Mouse (Mus musculus): Measurements from ENCODE around the gene Aadac. TPM values are rescaled to one million over a fixed set of nuclear protein-coding genes. Genes with fewer than 3 reads are reported as not detected.

Aadac gene
- 116 and 146 TPM in 2 replicates for polyA plus RNA-seq (2012; rRNA removed)

DNA sequence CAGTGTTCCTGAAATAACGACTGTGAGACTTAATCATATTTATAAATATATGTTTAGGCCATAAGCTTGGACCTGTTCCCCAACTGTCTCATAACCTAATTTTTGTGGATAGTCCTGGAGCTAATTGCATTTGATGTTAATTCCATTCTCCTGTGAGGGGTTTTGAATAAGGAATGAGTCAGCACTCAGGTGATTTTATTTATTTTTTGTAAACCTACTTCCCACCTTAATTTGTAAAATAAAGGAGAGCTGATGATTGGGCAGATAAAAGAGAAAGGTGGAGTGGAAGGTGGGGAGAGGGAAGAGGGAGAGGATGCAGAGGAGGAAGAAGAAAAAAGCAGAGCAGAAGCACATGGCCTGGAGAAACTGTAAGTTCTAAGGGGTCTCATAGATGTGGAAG is at the start of gene Aadac:
Aadac (plus strand) TSS at position 301 of the 400 bp plus-strand sequence.
- Histone ChIP-seq H3K4me1 (ENCODE audit: control insufficient read depth, insufficient read depth, low read length) (no peaks in the 10 kb centered on the region), H3K27ac (ENCODE audit: insufficient read depth, low read depth, low read length) (no peak within 1 kb of the TSS), H3K27me3 (replicated peaks; ENCODE audit: control insufficient read depth, insufficient read depth, low read length) (no peaks in the 10 kb centered on the region), H3K36me3 (ENCODE audit: control insufficient read depth, insufficient read depth, low read length) (no peaks in the 10 kb centered on the region), H3K4me3 (ENCODE audit: insufficient read depth, low read depth, low read length) (no peak within 1 kb of the TSS)
- no peak for DNase-seq
- 75% methylated on average over 1 of the region's 1 CpGs for WGBS
- TF ChIP-seq POLR2A (IDR thresholded peaks at IDR 0.05; ENCODE audit: low read depth, low read length) (no peak), CTCF (conservative IDR thresholded peaks at IDR 0.05; ENCODE audit: insufficient read depth, insufficient read length, low read depth, low read length) (no peak)

DNA sequence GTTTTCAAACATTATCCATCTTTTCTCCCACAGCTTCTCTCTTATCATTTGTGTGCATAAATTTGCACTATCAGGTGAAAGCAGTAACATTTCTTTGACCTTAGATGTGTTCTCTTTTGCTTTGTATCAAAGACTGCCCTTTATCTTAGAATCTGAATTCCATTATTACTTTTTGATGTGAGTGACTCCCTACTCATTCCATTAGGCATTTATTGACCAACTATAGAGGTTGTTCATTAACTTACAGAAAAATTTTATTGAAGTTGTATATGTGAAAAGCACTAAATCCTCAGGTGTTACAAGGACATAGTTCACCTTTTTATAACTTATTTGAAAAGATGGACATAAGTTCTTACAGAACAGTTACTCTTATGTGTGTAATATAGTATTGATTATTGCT is 21.9 kb upstream of the Aadac start:
- H3K27me3 ChIP-seq (replicated peaks; ENCODE audit: control insufficient read depth, insufficient read depth, low read length) = no peaks in the 10 kb centered on the region
- TF ChIP-seq POLR2A (IDR thresholded peaks at IDR 0.05; ENCODE audit: low read depth, low read length) (no peak), CTCF (conservative IDR thresholded peaks at IDR 0.05; ENCODE audit: insufficient read depth, insufficient read length, low read depth, low read length) (no peak)

DNA sequence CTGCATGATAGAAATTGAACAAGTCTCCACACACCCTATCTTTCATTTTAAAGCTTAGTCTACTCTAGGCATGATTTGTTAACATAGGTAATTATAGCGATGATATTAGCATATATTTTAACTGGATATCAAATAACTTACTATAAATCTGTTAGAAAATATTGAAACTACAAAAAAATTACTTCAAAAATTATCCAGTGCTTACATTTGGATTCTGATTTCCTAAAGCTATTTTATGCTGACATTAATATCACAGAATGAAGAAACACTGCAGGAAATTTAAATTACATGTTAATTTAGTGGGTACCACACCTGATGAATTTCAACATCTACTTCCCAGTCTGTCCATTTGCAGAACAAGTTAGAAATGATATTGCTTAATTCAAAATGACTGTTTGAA is 19.1 kb upstream of the Aadac start, which contains the start of gene Aadacl2:
Aadacl2 (plus strand) TSS at position 301 of the 400 bp plus-strand sequence.
- 77% methylated on average over 1 of the region's 1 CpGs for WGBS
- Histone ChIP-seq H3K36me3 (ENCODE audit: control insufficient read depth, insufficient read depth, low read length) (no peaks in the 10 kb centered on the region), H3K27me3 (replicated peaks; ENCODE audit: control insufficient read depth, insufficient read depth, low read length) (no peaks in the 10 kb centered on the region), H3K27ac (ENCODE audit: insufficient read depth, low read depth, low read length) (no peak within 1 kb of the TSS), H3K4me3 (ENCODE audit: insufficient read depth, low read depth, low read length) (no peak within 1 kb of the TSS), H3K4me1 (ENCODE audit: control insufficient read depth, insufficient read depth, low read length) (no peaks in the 10 kb centered on the region)
- no peak for DNase-seq
- no peak for TF ChIP-seq POLR2A (IDR thresholded peaks at IDR 0.05; ENCODE audit: low read depth, low read length)
- TF ChIP-seq CTCF (conservative IDR thresholded peaks at IDR 0.05; ENCODE audit: insufficient read depth, insufficient read length, low read depth, low read length) = no peak

More for the DNA sequence above, 21.9 kb upstream of the Aadac start:
- H3K36me3 ChIP-seq (ENCODE audit: control insufficient read depth, insufficient read depth, low read length) = no peaks in the 10 kb centered on the region
- H3K4me3 ChIP-seq (ENCODE audit: insufficient read depth, low read depth, low read length) = no peak overlapping the region
- no peak overlapping the region for H3K27ac ChIP-seq (ENCODE audit: insufficient read depth, low read depth, low read length)
- H3K4me1 ChIP-seq (ENCODE audit: control insufficient read depth, insufficient read depth, low read length) = no peaks in the 10 kb centered on the region
- DNase-seq = no peak

DNA sequence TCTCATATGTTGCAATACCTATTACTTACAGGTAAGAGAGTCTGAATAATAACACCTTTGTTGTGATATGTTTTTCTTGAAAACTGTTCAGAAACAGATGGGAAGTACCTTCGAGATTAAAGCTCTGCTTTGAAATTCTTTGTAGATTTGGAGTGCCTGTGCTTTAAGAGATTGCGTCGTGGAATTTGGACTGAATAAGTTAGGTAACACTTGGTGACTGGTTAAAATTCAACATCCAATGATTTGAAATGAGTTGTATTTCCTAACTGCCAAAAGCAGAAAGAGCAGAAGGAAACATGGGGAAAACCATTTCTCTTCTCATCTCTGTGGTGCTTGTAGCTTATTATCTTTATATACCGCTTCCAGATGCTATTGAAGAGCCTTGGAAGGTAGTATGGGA is 6.0 kb downstream of the Aadac start:
- H3K27ac ChIP-seq (ENCODE audit: insufficient read depth, low read depth, low read length) = no peak overlapping the region
- no peaks in the 10 kb centered on the region for H3K27me3 ChIP-seq (replicated peaks; ENCODE audit: control insufficient read depth, insufficient read depth, low read length)
- DNase-seq = peak; percentile 81
- 52% methylated on average over 4 of the region's 4 CpGs for WGBS
- 0 out of 2 replicates have a peak overlapping the region, but pooled peaks have one; percentile 19 for H3K4me3 ChIP-seq (ENCODE audit: insufficient read depth, low read depth, low read length)
- no peaks in the 10 kb centered on the region for H3K4me1 ChIP-seq (ENCODE audit: control insufficient read depth, insufficient read depth, low read length)
- no peaks in the 10 kb centered on the region for H3K36me3 ChIP-seq (ENCODE audit: control insufficient read depth, insufficient read depth, low read length)
- TF ChIP-seq POLR2A (IDR thresholded peaks at IDR 0.05; ENCODE audit: low read depth, low read length) (no peak), CTCF (conservative IDR thresholded peaks at IDR 0.05; ENCODE audit: insufficient read depth, insufficient read length, low read depth, low read length) (no peak)

DNA sequence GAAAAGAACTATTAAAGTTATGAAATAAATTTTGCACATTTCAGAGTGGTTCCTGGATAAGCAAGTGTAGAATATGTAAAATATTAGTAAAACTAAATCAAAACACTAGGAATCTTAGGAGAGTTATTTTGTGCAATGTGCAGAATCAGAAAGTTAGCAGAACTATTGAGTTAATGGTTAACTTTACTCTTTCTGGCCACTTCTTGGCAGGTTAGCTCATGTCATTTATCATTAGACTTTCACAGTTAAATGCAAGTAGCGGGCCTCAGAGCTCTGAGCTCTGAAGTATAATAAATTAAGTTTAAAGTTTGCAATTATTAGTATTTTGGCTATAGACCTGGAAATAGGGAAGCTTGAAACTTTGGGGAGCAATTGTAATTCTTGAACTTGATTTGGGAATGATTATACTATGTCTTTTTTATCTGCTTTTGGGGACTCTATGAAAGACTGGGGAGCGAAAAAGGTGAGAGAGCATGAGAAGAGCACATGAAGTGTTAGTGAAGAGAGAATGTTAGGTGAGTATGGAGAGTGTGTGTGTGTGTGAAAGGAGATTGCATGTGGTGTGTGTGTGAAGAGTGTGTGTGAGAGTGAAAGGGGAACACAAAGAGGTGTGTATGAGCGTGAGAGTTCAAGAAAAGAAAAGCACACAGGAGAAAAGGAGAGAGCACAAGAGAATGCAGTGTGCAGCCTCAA is 20.9 kb downstream of the Aadac start:
- peaks cover 3% of the 10 kb centered on the region; the same call in 1 of the 2 replicates for H3K4me1 ChIP-seq (ENCODE audit: control insufficient read depth, insufficient read depth, low read length)
- no peaks in the 10 kb centered on the region for H3K36me3 ChIP-seq (ENCODE audit: control insufficient read depth, insufficient read depth, low read length)
- 57% methylated on average over 3 of the region's 3 CpGs for WGBS
- peak overlapping the region; percentile 82 for H3K27ac ChIP-seq (ENCODE audit: insufficient read depth, low read depth, low read length)
- TF ChIP-seq POLR2A (IDR thresholded peaks at IDR 0.05; ENCODE audit: low read depth, low read length) (no peak), CTCF (conservative IDR thresholded peaks at IDR 0.05; ENCODE audit: insufficient read depth, insufficient read length, low read depth, low read length) (no peak)
- no peak overlapping the region for H3K4me3 ChIP-seq (ENCODE audit: insufficient read depth, low read depth, low read length)
- no peaks in the 10 kb centered on the region for H3K27me3 ChIP-seq (replicated peaks; ENCODE audit: control insufficient read depth, insufficient read depth, low read length)
- peak; percentile 71 for DNase-seq

DNA sequence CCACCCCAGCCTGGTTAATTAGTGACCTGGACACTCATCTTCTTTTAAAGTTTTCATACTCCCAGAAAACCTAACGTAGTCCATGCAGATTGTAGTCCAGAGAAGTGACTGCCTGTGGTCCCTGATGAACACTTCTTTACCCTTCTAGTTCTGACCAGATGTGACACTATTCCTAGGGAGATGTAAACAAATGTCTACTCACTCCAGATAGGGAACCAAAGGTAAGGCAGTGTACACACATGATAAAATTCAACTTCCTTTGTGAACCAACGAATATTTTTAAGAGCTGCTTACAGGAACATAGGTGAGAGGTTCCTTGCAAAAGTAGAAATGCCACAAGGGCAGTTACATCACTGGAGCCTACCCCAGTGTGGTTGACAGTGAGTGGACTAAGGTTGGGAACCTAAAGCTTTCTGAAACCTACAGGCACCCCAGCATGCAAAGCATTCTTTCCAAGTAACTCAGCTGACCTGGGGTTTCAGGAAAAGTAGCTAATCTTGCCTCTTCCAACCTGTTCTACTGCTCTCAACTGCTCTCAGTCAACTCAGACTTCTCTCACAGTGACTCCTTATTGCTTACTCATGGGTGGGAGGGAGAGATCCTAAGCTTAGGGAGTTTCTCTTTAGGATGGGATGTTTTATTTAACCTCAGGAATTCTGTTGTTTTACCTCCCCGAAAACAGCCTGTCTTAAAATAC is 27.9 kb downstream of the Aadac start:
- TF ChIP-seq CTCF (conservative IDR thresholded peaks at IDR 0.05; ENCODE audit: insufficient read depth, insufficient read length, low read depth, low read length) (no peak), POLR2A (IDR thresholded peaks at IDR 0.05; ENCODE audit: low read depth, low read length) (no peak)
- no peaks in the 10 kb centered on the region for H3K36me3 ChIP-seq (ENCODE audit: control insufficient read depth, insufficient read depth, low read length)
- no peak overlapping the region for H3K27ac ChIP-seq (ENCODE audit: insufficient read depth, low read depth, low read length)
- H3K4me1 ChIP-seq (ENCODE audit: control insufficient read depth, insufficient read depth, low read length) = no peaks in the 10 kb centered on the region
- H3K27me3 ChIP-seq (replicated peaks; ENCODE audit: control insufficient read depth, insufficient read depth, low read length) = no peaks in the 10 kb centered on the region
- no peak overlapping the region for H3K4me3 ChIP-seq (ENCODE audit: insufficient read depth, low read depth, low read length)
- no peak for DNase-seq
- WGBS = 56% methylated on average over 3 of the region's 3 CpGs

DNA sequence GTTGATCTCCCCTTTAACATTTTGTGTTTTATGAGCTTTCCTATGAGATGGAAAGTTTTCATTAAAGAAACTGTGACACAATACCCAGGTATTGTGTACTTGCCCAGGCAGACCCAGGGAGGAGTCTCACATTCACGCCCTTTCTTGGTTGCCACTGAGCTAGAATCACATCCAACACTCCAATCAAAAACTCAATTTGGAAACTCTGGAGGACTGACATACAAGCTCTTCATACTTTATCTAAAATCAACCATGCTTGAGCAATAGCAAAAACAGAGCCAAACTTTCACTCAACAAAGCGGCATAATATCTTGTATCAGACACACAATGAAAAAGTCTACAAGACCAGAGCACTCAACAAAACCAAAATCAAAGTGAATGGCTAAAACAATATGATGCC is 28.4 kb downstream of the Aadac start:
- Histone ChIP-seq H3K4me3 (ENCODE audit: insufficient read depth, low read depth, low read length) (no peak overlapping the region), H3K4me1 (ENCODE audit: control insufficient read depth, insufficient read depth, low read length) (no peaks in the 10 kb centered on the region), H3K36me3 (ENCODE audit: control insufficient read depth, insufficient read depth, low read length) (no peaks in the 10 kb centered on the region), H3K27ac (ENCODE audit: insufficient read depth, low read depth, low read length) (no peak overlapping the region), H3K27me3 (replicated peaks; ENCODE audit: control insufficient read depth, insufficient read depth, low read length) (no peaks in the 10 kb centered on the region)
- no peak for DNase-seq
- WGBS = 82% methylated on average over 2 of the region's 2 CpGs
- TF ChIP-seq CTCF (conservative IDR thresholded peaks at IDR 0.05; ENCODE audit: insufficient read depth, insufficient read length, low read depth, low read length) = no peak
- no peak for TF ChIP-seq POLR2A (IDR thresholded peaks at IDR 0.05; ENCODE audit: low read depth, low read length)

Measured in kidney, adult 2 months (tissue).